Mouse (Mus musculus) gastrocnemius, postnatal 25 days (tissue): ENCODE measurements around the gene Adam12. TPM values are rescaled to one million over a fixed set of nuclear protein-coding genes. Genes with fewer than 3 reads are reported as not detected.

Experiments
- DNase-seq: peaks from one replicate; pipeline ENCODE4 v3.0.0; 2022
- total RNA-seq, 2 experiments: library from RNA; stranded (reverse); gene quantifications; 1 replicate in 1 of 2; 2 replicates in 1 of 2; pipeline ENCODE4 v1.2.3; 2021

Adam12 gene
- total RNA-seq, 2 experiments from 2014 or later = 1.9 to 2.8 TPM

DNA sequence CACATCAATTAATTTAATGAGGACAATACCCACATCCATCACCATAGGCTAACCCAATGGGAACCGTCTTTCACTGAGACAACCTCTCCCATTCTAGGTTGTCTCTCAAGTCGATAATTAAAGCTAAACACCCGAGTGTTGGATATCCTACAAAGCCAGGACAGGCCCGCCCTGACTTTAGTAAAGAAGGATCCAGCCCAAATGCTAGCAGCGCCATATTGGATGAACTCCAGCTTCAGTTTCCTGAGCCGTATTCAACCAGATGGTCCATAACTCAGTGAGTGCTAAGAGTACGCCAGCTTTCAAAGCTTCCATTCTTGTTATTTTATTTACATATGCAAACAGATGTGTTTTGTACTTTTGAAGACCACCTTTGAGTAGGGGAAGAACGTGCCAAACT, 81.6 kb downstream of the Adam12 start:
- no peak for DNase-seq

DNA sequence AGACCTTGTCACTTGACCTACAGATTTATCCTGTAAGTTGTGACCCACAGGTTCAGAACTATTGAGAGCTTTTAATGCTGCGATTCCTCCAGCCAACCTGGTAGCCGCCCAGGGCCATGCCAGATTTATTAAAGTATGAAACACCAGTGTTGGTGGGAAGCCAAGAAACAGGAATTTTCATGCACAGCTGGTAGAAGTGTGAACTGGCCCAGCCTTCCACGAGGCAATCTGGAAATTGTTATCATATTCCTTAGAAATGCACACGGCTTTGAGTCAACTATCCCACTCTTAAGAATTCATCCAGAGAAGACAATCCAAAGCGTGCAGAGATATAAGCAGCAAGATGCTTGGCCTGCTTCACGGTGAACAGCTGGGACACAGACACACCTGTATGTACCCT, 82.6 kb downstream of the Adam12 start:
- DNase-seq = no peak

DNA sequence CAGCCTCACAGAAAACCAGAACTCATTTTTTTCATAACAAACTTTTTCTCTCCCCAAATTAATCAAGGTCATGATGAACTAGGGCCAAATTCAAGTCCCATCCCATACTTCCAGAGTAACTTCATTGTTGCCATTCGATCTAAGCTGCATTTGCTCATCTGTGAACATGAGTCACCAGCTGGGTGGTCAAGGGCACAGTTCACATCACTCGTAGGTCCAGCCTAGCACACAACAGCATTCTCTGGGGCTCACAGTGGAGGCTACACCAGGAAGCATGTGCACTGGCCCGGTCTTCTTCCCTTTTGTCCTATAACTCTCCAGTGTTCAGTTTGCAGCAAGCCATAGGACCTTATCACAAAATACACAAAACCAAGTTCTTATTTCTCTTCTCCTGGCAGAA, 84.4 kb downstream of the Adam12 start:
- no peak for DNase-seq

DNA sequence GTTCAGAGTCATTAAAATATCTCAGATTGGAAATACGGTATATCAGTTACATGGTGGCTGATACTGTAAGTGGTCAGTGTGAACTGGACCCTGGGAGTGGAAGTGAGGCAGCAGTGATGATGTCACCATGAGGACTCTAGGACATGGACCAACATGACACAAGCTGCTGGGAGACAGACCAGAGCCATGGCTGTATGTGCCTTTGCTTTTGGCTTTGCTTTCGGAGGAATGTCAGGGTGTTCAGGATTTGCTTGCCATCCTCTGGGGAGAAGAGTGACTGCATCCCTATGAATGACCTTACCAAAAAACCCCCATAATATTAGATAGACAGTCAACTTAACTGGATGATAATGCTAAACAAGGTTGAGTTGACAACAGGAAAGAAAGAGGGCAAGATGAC, 85.1 kb downstream of the Adam12 start:
- DNase-seq = no peak

DNA sequence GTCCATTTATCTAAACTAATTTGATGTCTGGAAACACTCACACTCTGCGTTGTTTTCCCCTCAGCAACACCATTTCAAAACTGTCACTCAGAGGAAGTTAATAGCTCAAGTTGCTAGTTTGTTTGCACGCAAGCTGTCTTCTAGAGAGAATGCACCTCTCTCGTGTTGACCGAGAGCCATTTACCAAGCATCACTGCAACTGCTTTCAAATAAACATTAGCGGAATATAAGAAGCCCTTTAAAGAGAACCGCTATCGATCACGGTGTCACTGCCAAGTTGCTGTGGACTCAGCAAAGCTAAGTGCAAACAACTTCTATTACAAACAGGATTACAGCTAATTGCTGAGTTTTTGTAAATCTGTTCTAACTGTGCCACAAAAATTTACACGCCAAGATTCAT, 87.8 kb downstream of the Adam12 start:
- no peak for DNase-seq

DNA sequence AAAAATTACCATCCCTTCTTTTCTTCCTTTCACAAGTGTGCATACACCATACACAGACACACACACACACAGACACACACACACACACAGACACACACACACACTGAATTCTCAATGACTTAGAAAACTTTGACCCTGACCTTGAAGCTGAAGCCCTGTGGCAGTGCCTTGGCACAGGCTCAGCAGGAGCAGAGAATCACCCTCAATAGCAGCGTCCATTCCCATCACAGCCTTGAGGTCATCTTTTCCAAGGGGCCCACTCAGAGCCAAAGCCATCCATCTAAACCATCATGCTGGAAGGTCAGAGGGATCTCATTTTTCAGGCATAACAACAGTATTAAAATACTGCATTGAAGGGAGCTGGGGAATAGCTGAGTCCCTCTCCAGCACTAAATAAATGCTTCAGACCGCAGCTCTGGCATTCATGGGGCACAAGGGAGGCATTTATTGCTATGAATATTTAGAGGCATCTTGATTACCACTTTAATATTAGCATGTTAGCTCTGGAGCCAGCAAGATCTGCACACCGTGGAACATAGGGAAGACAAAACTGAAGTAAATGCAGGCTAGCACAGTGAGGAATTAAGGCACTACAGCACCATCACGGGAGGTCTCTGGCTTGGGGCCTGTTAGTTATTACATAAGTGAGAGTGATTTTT, 92.5 kb downstream of the Adam12 start:
- no peak for DNase-seq

DNA sequence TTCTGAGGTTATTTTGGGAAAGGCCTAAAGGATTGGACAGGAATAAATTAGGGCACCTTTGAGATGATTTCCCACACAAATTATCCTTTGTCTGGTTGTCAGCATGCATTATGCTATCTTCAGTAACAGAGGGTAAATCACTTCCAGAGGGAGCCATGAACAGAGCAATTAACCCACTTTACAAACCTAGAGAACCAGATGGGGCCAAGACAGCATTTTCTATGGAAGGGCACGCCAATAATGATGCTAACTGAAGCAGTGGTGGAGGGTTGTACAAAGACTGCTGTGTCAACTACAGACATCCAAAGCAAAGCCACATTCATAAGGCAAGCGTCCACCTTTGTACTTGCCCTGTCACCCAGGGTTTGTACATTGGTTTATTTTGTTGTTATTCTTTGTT, 99.6 kb downstream of the Adam12 start:
- no peak for DNase-seq

DNA sequence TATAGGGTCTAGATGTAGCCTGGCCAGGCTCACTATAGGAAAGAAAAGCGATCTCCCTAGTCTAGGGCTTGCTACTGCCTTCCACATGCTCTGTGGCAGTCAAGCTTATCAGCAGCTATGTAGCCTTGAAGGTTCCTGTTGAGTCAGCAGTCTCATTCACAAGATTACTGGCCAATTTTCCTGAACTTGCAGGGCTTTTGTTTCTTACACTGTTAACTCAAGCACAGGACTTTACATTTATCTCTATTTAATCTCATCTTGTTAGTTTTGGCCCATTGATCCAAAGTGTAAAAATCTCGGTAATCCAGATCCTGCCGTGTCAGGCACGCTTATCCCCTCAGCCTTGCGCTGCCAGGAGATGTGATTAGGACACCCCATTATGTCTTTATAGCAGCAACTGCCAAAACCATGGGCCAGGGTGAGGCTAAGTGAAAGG, 103.8 kb downstream of the Adam12 start:
- no peak for DNase-seq

DNA sequence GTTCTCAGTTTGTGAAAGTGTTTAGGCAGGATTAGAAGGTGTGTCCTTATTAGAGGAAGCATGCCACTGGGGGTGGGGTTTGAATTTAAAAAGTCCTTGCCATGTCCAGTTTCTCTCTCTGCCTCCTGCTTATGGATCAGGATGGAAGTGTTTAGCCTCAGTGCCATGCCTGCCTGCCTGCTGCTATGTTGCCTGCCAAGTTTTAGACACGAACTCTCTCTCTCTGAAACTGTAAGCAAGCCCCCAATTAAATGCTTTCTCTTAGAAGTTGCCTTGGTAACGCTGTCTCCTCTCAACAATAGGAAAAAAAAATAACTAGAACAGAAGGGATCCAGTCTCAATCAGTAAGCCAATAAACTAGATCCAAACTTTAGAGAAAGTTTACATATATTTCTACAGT, 110.5 kb downstream of the Adam12 start:
- DNase-seq = no peak

DNA sequence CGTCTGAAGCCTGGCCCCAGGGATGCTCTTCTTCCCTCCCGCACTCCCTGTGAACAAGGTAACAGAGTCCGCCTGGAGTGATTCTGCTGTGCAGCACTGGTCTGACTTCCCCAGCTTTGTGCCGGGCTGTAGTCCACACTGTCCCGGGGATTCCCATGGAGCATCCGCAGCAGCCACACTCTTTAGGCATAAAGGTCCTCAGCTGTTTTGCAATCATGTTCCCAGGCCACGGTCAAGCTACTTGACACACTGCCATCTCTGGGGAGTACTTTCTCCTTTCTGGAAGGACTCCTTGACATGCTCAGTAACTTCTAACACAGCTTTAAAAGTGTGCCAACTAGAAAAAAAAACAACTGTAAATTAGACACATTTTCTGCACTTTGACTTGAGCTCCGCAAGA, 116.5 kb downstream of the Adam12 start:
- DNase-seq = peak; percentile 19

DNA sequence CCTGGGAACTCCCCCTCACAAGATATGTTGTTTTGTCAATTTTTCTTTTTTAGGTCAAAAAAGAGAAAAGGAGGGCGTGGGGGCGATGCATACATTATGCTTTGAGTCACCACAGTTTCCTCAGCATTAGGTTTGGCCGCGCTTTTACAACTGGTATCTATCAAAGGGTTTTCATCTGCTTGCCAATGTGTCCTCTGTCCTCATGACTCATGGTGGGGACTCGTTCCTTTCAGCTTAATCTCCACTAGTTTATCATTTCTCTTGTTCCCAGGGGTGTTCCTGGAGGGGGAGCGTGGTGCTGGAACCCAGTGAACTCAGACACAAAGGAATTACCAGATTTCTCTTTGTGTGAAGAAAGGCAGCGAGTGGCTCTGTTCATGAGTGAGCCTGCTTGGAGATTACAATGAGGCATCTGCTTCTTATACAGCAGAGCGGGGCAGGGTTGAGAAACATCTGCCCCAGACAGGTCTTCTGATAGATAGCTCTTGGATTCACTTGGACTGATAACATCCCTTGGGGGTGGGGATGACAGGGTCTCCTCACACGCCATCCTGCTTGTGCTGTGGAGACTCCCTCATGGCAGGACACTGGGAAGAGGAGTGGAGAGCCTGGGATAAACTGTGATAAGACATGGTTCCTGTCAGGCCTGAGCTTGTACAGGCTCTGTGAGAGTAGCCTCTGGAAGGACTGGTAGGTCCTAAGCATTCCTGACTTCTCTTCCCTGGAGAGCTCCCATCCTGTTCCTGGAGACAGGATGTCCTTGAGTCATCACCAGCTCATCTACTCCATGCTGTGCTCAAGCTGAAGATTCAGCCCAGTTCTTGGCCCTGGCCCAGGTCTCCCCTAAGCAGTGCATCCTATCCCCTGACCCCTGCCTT, 117.4 kb downstream of the Adam12 start:
- DNase-seq = no peak

DNA sequence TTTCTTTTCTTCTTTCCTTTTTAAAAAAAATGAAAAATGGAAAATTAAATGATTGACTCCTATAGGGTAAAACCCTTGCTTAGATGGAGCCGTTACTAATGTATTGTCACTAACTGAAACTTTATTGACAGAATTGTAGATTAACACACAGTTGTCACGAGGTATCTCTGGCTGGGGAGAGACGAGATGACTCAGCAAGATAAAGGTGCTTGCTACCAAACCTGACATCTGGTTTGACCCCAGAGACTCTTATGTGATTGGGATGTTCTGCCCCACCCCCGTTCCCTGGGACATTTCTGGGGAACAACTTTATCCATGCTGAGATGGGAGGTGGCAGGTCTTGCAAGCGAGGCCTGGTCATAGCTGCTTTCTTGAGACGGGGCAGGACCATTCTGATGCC, 118.1 kb downstream of the Adam12 start:
- no peak for DNase-seq

DNA sequence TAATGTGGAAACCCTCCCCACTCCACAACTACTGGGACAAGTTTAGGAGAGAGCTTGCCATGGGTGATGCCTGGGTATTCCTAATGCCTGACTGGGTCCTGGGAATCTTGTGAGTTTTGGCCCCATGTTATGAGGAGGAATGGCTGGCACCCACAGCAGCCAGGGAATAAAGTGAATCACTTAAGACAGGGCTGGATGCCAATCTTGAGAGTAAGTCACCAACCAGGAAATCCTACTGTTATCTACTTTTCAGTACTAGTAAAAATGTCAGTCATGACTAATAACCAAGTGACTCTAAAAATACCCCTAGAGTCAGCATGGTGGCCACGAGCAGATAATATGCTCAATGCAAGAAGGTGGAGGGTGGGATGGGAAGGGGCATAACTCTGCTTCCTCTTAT, 121.8 kb downstream of the Adam12 start:
- DNase-seq = no peak

DNA sequence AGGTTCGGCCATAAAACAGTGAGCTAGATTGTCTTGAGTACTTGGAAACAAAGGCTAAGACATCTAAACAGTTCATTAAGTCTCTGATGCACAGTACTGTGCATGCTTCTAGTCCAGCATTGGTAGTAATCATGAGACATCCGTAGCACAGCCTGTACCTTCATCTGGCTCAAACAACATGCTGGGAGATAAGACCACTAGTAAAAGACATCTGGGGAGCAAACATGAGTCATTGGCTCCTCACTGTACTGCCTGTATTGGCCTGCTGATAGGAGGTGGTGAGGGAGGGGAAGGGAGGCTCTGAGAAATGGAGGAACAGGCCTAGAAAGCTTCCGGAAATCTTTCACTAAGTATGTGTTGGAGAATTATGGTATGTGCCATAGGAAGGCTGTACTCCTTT, 124.1 kb downstream of the Adam12 start:
- DNase-seq = no peak

DNA sequence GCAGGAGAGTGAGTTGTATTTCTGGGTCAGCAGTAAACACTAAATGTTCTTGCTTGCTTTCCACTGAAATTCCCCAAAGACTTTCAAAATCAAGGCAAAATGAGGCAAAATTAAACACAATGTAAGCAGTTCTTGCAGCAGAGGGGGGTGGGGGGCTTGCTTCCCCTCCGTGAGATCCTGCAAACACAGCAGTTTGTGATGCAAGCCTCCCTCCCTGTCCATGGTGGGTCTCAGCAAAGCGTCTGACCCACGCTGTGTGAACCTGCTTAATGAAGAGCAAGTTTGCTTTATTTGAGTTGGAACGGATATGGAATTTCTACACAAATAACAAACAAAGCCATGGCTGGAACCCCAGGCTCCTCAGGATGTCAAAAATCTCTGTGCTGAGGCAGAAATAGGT, 132.9 kb downstream of the Adam12 start:
- no peak for DNase-seq

DNA sequence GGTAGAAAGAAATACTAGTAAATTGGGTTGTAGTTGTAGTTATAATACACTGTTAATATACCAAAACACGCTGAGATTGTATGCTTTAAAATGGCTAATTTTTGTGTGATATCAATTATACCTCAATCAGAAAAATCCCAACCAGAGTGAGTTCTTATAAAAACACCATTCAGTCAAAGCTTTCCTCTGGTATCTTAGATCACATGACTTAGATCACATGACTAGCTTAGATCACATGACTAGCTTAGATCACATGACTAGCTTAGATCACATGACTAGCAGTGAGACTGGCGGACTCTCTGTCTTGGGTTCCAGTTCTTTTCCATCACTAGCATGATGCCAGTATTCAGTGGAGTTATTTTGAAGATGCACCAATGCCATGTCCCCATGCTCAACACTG, 134.1 kb downstream of the Adam12 start:
- DNase-seq = no peak

DNA sequence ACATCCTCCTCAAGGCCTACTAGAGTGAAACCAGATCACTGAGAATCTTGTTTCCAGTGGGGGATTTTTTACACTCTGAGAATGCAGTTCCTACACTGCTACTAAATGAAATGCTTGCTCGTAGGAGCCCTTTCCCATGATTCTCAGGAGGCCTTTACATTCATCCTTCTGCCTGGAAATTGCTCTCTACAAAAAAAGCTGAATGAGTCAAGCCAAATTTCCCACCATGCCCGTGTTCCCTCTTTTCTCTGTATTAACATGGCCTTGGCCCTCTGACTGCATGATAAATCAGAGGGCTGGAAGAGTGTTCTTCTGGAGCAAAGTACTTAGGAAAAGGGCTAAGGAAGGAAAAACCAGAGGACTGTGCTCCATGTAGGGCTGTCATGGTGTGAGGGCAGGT, 138.1 kb downstream of the Adam12 start:
- DNase-seq = no peak

DNA sequence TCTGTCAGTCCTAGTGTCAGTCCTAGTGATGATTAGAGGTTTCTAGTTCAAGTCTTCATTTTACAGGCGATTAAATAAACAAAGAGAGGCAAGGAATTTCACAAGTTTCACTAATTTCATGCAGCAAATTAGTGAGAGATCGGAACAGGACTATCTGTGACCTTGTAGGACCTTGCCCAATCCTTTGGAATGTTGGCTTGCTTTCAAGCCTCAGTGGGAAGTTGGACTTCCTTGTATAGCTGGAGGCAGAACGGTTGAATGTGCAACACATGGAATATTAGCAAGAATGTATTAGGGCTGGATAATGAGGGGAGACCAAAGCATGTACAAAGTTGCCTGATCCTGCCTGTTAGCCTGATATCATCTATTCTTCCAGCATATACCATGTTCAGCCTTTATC, 141.2 kb downstream of the Adam12 start:
- no peak for DNase-seq

DNA sequence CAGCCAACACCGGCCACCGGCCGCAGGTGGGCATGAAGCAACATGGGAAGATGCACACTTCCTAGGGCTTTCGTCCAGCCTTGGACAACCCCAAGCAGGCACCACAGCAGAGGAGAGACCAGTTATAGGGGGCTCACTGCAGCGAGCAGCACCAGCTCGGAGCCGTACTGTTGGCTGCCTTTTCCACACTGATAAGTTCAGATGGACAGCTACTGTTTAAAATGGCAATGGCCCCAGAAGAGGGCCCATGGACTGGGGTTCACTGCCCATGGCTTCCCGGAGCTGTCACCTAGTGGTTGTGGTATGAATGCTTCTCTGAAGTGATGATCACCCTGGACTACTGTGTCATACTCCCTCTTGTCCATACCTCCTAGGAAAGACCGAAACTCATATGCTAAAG, 141.7 kb downstream of the Adam12 start:
- DNase-seq = no peak

DNA sequence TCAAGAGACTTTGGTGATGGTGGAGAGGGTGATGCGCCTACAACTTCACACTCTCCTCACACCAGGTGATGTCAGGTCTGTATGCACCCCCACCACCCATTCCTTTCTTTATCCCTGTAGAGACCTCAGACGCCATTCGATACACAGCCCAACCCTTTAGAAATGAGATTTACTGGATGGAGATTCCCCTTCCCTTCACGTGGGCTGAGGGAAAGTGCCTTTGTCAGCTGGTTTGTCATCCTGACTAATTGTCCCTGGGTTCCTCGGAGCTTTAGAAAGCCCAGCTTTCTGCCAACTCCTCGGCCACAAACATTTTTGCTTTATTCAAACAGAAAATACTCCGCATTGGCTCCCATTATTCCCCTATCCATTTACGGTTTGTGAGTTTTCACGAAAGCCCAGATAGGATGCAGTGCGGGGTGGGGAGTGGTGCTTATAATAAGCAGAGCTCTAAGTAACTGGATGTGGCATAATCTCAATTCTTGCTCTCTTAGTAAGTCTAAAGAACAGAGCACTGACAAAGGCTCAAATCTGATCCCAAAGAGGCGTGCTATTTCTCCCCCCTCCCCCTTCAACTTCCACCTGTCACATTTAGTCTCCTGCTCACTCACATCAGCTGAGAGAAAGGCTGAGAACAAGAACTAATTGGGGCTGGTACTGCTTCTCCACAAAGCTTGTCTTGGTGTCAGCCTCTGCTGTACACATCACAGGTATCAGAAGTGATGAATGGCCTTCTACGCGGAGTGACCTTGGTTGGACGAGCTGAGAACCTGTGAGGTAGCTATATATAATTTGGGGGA, 143.2 kb downstream of the Adam12 start:
- no peak for DNase-seq

DNA sequence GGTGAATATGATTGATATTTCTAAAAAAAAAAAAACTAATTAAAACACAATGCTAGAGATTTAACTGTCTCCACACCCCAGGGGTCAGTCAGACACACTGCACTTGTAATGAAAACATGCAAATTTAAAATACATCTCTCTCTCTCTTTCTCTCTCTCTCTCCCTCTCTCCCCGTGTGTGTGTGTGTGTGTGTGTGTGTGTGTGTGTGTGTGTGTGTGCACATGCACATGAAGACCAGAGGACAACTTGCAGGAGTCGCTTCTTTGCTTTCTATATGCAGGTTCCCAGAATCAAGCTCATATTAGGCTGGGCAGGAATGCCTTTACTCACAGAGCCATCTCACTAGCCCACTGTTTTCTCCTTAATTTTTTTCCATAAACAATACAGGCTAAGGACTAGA, 146.6 kb downstream of the Adam12 start:
- no peak for DNase-seq

DNA sequence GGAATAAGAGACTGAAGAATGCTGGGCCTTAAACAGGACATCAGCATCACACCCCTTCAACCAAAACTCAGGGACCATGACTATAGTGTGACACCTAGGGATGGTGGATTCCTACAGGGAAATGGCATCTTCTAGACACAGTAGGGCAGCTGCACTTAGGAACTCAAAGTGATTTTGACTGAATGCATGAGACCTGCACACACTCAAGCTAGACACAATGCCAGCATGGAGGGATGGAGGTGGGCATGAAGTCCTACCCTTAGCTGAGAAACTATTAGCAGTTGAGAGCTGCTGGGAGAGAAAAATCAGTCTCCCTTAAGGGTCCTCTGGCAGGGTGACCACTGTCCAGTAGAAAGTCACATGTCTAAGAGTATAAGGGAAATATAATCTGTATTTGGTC, 147.0 kb downstream of the Adam12 start:
- DNase-seq = no peak
